Mouse (Mus musculus): ENCODE data around the gene Atp2a3.

Gene Atp2a3

DNA sequence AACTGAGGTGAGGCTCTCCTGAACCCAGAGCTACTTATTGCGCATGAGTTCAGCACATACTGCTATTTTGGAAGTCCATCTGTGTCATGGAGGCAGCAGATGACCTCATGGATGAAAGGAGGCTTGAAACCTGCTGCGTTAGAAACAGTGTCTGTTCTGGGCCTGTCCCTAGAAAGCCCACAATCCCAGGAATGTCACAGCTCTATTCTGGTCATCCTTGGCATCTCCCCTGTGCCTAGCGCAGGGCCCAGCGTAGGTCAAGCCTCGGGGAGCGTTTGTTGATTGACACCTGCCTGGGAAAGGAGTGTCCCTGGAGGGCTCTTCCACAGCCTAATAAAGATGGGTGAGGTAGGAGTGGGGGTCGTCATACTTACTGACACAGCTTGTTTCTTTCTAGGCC lies 75.1 kb downstream of the Atp2a3 start:
- DNase-seq (ENCODE audit: low read depth, low spot score): no peak

DNA sequence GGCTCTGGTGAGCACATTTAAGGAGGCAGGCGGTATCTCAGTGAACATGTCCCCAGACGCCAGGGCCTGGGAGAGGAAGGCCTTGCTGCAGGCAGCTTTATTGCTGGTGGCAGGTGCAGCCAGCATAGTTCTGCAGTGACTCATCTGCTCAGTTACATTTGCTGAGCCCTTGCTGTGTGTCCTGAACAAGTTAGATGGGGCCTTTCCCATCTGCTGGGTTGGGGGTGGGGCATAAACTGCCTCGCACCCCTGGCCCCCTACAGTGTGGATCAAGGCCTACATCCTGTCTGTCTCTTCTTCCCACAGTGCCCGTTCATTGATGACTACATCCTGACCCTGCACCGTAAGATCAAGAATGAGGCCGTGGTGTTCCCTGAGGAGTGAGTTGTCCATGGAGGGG lies 75.9 kb downstream of the Atp2a3 start:
- DNase-seq (ENCODE audit: low read depth, low spot score): no peak

DNA sequence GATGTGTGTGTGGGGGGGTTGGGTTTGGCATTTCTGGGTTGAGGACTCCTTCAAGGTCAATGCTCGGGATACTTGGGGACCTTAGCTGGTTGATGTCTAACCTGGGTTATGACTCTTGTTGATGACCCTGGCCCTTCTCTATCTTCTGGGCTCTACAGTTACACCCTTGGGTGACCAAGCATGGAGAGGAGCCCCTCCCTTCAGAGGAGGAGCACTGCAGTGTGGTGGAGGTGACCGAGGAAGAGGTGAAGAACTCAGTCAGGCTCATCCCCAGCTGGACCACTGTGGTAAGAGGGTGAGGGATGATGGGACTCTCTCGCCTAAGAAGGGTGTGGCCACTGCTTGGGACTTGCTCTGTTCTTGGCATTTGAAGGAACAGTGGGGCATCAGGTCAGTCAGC lies 76.7 kb downstream of the Atp2a3 start:
- DNase-seq (ENCODE audit: low read depth, low spot score): no peak

DNA sequence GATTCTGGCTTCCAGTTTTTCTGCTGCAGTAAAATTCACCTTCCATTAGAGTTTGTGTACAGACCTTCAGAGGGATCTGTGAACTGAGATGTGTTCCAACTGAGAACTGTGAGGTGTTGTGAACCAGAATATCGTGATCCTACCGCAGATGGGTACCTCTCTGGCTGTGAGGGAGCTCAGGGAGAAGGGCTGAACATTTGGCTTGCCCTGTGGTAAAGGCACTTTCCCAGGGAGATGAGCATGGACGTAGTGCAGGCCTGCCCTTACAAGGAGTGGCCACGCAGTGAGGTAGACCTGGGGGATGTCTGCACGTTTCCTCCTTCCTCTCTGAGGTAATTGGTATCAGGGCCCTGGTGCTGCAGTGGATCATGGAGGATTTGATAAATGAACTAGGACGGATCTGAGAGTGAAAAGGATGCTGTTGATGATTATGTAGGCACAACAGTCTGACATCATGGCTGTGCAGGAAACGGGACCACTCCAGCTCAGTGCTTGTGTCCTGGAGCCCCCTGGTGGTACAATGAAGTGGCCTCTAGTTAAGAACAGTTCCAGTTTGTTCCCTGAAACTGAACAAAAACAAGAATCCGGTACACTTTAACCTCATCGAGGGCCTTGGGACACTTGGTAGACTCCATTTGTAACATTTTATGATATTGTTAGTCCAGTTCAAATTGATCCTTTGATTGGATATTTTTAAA lies 78.3 kb downstream of the Atp2a3 start:
- DNase-seq (ENCODE audit: low read depth, low spot score): no peak

Measured in brain, embryonic 18.5 days (tissue).